Mouse (Mus musculus) layer of hippocampus, postnatal 10 days (tissue): Measurements from ENCODE around the gene Nav2. TPM values are rescaled to one million over a fixed set of nuclear protein-coding genes. Genes with fewer than 3 reads are reported as not detected.
A peak's percentile ranks its signal among the peaks of the same experiment; 100 is the strongest.

ENCODE experiments used
- DNase-seq, 2 experiments: peaks; one replicate each; pipeline ENCODE4 v3.0.0; 2021; ENCODE audit warnings: low spot score in 2 of 2
- total RNA-seq, 2 experiments: library from RNA; stranded (reverse); gene quantifications; 2 replicates each; pipeline ENCODE4 v1.2.3; 2021

Gene Nav2
- total RNA-seq, 2 experiments from 2014 or later: 103 to 126 TPM

GRCm38 (mm10) chr7:49581951-49582350 is 673.4 kb downstream of the Nav2 start:
- no peak for DNase-seq

GRCm38 (mm10) chr7:49582551-49582950 is 674.0 kb downstream of the Nav2 start:
- no peak for DNase-seq

DNA sequence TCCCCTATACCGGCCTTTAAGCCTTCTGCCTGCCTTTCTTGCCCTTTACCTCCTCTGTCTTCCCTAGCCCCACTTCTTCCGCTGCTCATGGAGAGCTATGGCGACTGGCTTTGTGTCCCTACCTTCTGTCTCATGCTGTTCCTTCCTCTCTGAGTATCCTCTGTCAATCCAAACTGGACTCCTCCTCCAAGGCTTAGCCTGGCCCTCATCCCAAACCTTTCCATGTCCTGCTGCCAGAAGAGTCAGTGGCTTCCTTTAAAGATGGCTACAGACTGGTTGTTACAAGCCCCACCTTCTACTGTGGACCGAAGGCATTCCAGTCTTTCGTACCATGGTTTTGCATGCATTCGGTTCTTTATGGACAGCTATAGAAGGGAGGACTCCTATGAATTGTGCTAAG is 674.7 kb downstream of the Nav2 start:
- DNase-seq: no peak

GRCm38 (mm10) chr7:49586530-49587120 is 678.1 kb downstream of the Nav2 start:
- DNase-seq: no peak

DNA sequence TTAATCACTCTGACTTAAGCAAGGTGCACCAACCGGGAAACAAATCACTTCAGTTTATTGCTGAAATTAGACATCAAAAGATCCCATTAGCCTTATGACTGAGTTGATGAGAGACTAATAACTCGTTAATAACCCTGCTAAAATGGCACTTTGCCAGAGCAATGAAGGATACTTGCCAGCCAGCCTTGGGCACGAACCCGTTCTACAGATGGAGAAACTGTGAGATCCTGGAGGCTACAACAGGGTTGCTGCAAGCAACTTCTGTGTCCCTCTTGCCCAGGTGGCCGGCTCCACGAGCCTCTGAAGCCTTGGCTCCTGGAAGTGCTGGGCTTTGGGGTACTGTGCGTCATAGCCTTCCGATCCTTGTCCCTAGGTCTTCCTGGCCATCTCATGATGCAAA is 681.1 kb downstream of the Nav2 start:
- DNase-seq: no peak

GRCm38 (mm10) chr7:49597776-49598175 is 689.3 kb downstream of the Nav2 start:
- no peak for DNase-seq

GRCm38 (mm10) chr7:49598225-49598624 is 689.7 kb downstream of the Nav2 start:
- no peak for DNase-seq

DNA sequence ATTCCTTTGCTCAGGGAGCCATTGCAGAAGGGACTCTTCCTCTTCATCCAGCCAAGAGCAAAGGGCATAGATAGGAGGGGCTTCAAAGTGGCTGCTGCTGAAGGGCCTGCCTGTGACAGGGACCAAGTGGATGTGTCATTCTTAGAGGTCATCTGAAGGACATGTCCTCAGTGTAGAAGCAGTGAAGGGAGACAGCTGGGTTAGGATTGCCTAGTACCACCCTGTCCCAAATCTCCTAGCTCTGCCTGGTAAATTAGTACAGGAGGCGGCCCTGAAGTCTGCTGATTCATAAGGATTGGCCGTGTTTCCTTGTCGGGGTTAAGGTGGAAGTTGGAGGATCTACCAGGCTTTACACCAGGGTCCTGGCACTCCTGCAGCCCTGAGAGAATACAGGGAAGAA is 691.4 kb downstream of the Nav2 start:
- DNase-seq: no peak

DNA sequence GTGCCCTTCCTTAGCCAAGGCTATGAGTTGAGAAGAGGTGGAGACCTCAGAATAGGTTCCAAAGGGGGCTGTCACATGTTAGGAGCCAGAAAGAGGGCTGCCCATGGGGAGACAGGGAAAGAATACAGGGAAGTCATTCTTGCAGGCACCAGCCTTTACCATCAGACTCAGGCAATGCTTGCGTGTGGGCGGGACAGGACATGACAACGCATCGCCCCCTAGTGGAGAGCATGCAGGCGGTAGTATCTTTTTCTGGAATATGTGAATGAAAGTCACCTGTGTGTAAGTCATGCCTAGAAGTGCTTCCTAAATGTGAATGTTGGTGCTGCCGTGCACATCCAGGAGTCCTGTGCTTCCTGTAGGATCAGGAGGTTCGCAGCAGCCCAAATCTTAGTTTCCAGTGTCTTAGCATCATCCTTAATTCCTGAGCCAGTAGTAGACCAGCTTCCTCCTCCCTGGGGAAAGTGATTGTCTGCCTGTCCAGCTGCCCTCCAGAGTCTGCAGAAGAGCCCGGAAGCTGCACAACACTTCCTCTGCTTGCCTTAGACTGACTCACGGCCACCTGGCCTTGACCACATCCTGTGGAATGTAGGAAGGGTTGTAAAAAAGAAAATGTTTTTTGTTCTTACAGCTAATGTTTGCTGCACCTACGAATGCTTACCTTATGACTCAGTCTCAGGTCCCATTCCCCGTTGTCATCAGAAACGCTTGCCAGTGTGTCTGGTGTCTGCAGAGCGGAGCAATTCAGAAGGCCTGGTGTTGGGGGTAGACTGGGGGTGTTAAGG is 692.9 kb downstream of the Nav2 start:
- DNase-seq: peak; percentile 73 to 77

GRCm38 (mm10) chr7:49604244-49604643 is 695.7 kb downstream of the Nav2 start:
- DNase-seq: no peak

GRCm38 (mm10) chr7:49604965-49605795 is 696.7 kb downstream of the Nav2 start:
- no peak for DNase-seq

GRCm38 (mm10) chr7:49616258-49616735 is 707.8 kb downstream of the Nav2 start:
- DNase-seq: peak; percentile 79

GRCm38 (mm10) chr7:49617087-49617486 is 708.6 kb downstream of the Nav2 start:
- no peak for DNase-seq

DNA sequence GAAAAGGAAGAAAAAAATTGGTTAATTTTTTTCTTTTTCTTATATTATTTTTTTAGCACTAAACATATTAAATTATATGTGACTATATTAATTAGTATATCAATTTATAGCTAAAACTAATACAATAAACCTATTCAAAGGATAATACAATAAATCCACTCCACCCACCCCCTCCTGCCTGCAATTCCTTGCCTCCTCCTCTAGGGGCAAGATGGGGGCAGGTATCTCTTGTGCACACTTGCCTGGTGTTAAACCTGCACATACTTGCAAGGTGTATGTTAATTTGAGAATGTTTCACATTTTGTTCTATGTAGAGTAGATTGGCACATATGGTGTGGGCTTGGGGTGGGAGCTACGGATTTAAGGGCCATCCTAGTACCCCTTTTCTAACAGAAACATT is 711.6 kb downstream of the Nav2 start:
- DNase-seq: no peak

DNA sequence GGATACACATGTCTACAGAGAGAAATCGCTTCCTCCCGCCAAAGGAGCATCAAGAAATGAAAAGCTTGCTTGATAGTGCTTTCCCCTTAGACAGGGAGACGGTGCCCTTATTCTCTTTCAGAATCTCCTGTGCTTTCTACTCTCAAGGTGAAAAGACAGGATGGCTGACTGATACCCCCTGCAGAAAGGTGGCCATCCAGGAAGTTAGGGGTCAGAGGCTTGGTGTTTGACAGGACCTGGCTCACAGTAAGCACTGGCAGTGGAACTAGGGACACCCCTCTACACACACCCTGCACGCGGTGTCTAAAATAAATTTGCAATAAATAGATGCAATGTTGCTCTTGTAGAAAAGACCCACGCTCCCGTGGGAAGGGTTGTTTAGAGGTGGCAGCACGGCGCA is 723.4 kb downstream of the Nav2 start:
- DNase-seq: no peak

DNA sequence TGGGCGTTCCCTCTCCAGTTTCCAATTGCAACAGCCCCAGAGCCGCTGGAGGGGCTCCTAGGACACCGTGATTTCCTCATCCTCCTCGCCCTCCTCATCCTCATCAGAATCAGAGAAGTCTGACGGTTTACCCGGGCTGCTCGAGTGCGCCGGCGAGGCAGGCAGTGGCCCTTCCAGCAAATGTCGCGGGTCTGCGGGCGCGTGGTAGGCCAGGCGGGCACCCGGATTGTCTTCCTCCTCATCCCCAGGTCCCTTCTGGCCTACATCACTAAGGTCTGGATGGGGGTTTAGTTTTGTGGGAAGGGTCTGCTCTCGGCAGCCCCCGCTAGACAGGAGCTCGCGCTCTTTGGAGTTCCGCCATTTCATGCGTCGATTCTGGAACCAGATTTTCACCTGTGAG is 723.9 kb downstream of the Nav2 start:
- DNase-seq: no peak

DNA sequence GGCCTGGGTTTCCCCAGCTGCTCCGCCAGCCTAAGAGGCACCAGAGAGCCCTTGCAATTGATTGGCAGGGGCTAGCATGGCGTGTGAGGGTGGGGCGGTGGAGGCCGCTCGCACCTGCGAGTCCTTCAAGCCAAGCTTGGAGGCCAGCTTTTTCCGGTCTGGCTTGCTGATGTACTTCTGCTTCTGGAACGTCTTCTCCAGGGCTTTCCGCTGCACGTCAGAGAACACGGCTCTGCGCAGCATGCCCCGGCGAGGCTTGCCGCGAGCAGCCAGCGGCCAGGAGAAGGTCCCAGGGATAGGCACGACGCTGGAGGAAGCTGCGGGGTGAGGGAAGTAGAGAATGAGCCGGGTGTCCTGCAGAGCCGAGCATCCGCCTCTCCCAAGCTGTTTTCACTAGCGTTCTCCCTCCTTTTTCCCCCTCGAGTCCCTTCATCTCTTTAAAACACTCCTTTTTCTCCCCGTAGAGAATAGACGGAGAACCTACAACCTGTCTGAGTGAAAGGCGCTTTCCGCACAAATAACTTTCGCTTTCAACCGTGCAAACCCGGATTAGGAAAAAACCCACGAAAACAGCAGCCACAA is 725.0 kb downstream of the Nav2 start:
- DNase-seq: no peak

DNA sequence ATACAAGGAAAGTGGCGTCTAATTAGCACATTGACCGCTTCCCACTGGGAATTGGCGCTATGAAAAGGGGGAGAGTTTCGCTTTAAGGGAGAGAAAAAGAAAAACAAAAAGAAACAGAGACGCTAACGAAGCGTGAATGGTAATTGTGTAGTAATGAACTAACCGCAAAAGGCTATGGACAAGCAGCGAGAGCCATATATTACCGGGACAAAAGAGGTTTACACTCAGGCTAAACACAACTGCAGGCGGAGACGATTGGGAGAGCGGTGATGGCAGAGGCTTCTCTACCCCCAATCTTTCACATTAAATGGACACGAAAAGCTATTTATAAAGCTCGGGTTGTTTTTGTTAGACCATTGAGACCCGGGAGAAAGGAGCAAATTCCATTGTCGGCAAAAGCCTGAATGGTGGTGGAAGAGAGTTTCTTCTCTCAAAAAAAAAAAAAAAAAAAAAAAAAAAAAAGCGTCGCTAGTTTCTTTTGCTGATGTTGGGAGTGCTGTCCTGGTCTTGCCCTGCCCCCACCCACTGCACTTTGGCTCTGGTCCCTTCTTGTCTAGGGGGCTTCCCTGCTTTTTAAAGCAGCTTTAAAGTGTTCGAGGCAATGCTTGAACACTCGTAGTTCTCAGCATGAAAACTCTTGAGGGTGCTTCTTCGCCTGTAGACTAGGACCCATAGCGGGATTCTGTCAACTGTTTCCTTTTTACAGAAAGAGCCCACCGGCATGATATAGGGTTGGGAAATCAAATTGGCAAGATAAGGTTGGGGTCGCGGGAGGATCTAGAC is 726.0 kb downstream of the Nav2 start:
- DNase-seq: no peak

- no peak for DNase-seq
These were observed 726.6 kb downstream of the Nav2 start for GRCm38 (mm10) chr7:49635074-49635621.

- no peak for DNase-seq
These were observed 727.5 kb downstream of the Nav2 start for GRCm38 (mm10) chr7:49635971-49636370.
